Mouse (Mus musculus) spleen, adult 2 months (tissue): ENCODE data around the gene Fignl1.

Experiments
- CTCF ChIP-seq: fragments of 200-500 bp; IDR thresholded peaks from 2 replicates; pipeline ENCODE4 v1.5.1; 2011; ENCODE audit warnings: mild to moderate bottlenecking, inconsistent platforms; ENCODE audit not compliant: insufficient read depth, insufficient read length, insufficient replicate concordance; ENCODE audit errors: extremely low read depth
- POLR2A ChIP-seq: fragments of 200-500 bp; IDR thresholded peaks from 2 replicates; pipeline ENCODE4 v1.6.1; 2011; ENCODE audit warnings: low read depth, low read length, inconsistent platforms

DNA sequence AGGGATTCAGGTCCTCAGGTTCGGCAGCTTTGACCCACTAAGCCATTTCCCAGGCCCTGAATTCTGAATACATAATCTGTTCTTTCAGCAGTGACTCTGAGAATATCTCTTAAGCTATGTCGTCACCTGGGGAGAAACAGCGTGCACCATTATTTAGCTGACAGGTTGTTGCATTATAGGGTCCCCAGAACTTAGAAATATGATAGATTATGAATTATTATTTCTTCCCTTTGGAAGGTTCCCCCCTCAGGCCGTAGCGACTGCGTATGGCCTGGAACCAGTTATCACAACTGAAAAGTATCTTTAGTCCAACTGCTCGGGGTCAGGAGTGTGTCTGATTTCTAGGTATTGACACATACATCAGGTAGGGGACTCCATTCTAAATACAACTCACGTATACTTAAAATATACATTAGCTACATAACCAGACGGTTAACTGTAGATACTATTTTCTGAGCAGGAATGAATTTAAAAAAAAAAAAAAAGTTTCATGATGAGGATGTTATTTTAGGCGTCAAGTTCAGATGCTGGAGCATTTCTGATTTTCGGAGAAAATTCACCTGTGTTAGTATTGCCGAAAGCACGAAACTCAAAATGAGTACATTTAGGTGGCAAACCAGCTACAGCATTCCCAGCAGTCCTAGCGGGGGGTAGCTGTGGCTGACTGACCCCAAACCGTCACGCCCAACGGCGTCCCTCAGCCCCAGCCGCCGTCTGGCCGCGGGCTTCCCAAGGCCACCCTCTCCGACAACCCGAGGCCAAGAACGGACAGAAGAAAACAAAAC is 535 bp downstream of the Fignl1 start:
- TF ChIP-seq CTCF (no peak), POLR2A (no peak)
